Mouse (Mus musculus) spleen, adult 2 months (tissue): ENCODE data around the gene H2-Ab1.

Source experiments
- CTCF ChIP-seq: fragments of 200-500 bp; IDR thresholded peaks from 2 replicates; pipeline ENCODE4 v1.5.1; 2011; ENCODE audit warnings: mild to moderate bottlenecking, inconsistent platforms; ENCODE audit not compliant: insufficient read depth, insufficient read length, insufficient replicate concordance; ENCODE audit errors: extremely low read depth
- POLR2A ChIP-seq: fragments of 200-500 bp; IDR thresholded peaks from 2 replicates; pipeline ENCODE4 v1.6.1; 2011; ENCODE audit warnings: low read depth, low read length, inconsistent platforms

GRCm38 (mm10) chr17:34288131-34288530, 30.6 kb downstream of the H2-Ab1 start:
- no peak for TF ChIP-seq CTCF
- TF ChIP-seq POLR2A, result no peak
